Mouse (Mus musculus): Measurements from ENCODE around the gene Izumo1r. TPM values are rescaled to one million over a fixed set of nuclear protein-coding genes. Genes with fewer than 3 reads are reported as not detected.

The Izumo1r gene
- polyA plus RNA-seq, 1 experiment, result not detected

- H3K27me3 ChIP-seq (ENCODE audit: control insufficient read depth, insufficient read depth, insufficient read length), result no peaks in the 10 kb centered on the region
- TF ChIP-seq REST (IDR thresholded peaks at IDR 0.05; ENCODE audit: insufficient read depth, insufficient read length), result no peak
- TF ChIP-seq USF1 (IDR thresholded peaks at IDR 0.05; ENCODE audit: low read depth), result no peak
- TF ChIP-seq CEBPB (IDR thresholded peaks at IDR 0.05; ENCODE audit: insufficient read depth, poor library complexity, severe bottlenecking), result no peak
- TF ChIP-seq MYOG (IDR thresholded peaks at IDR 0.05; ENCODE audit: control insufficient read depth in 1 of 3, insufficient read depth in 1 of 3, insufficient read length in 2 of 3, low read depth in 2 of 3), result no peak
- no peak for TF ChIP-seq SRF (IDR thresholded peaks at IDR 0.05; ENCODE audit: control insufficient read depth, insufficient read length, low read depth)
- TF ChIP-seq POLR2AphosphoS2 (IDR thresholded peaks at IDR 0.05; ENCODE audit: insufficient read length, low read depth), result no peak
- TF ChIP-seq MYOD1 (IDR thresholded peaks at IDR 0.05; ENCODE audit: control insufficient read depth in 1 of 3, insufficient read length in 2 of 3, low read depth in 2 of 3), result no peak
- TF ChIP-seq MAX (IDR thresholded peaks at IDR 0.05; ENCODE audit: low read depth), result no peak
- no peak for TF ChIP-seq E2F4 (IDR thresholded peaks at IDR 0.05; ENCODE audit: insufficient read depth)
- TF ChIP-seq TCF3 (IDR thresholded peaks at IDR 0.05; ENCODE audit: insufficient read length, low read depth), result no peak
- no peak for TF ChIP-seq POLR2A (IDR thresholded peaks at IDR 0.05; ENCODE audit: insufficient read length, low read depth)
- no peak for TF ChIP-seq TCF12 (IDR thresholded peaks at IDR 0.05; ENCODE audit: insufficient read depth, poor library complexity, severe bottlenecking)
- H3K4me2 ChIP-seq (ENCODE audit: low read depth), result no peak overlapping the region
- no peak overlapping the region for H3K4me3 ChIP-seq
- no peaks in the 10 kb centered on the region for H3K79me2 ChIP-seq (ENCODE audit: control insufficient read depth, insufficient read depth)
- no peak overlapping the region for H3ac ChIP-seq (ENCODE audit: control insufficient read depth, insufficient read length)
- no peaks in the 10 kb centered on the region for H3K36me3 ChIP-seq (ENCODE audit: control insufficient read depth, insufficient read depth)
Observed at GRCm38 (mm10) chr9:14895237-14895835, 8.4 kb downstream of the Izumo1r start.

- Histone ChIP-seq H3K4me2 (ENCODE audit: low read depth) (no peak overlapping the region), H3K36me3 (ENCODE audit: control insufficient read depth, insufficient read depth) (no peaks in the 10 kb centered on the region), H3K79me2 (ENCODE audit: control insufficient read depth, insufficient read depth) (no peaks in the 10 kb centered on the region), H3K27me3 (ENCODE audit: control insufficient read depth, insufficient read depth, insufficient read length) (no peaks in the 10 kb centered on the region), H3ac (ENCODE audit: control insufficient read depth, insufficient read length) (no peak overlapping the region), H3K4me3 (no peak overlapping the region)
- no peak for TF ChIP-seq POLR2A (IDR thresholded peaks at IDR 0.05; ENCODE audit: insufficient read length, low read depth)
- no peak for TF ChIP-seq POLR2AphosphoS2 (IDR thresholded peaks at IDR 0.05; ENCODE audit: insufficient read length, low read depth)
- no peak for TF ChIP-seq MAX (IDR thresholded peaks at IDR 0.05; ENCODE audit: low read depth)
- TF ChIP-seq USF1 (IDR thresholded peaks at IDR 0.05; ENCODE audit: low read depth), result no peak
- TF ChIP-seq TCF12 (IDR thresholded peaks at IDR 0.05; ENCODE audit: insufficient read depth, poor library complexity, severe bottlenecking), result no peak
- TF ChIP-seq E2F4 (IDR thresholded peaks at IDR 0.05; ENCODE audit: insufficient read depth), result no peak
- TF ChIP-seq TCF3 (IDR thresholded peaks at IDR 0.05; ENCODE audit: insufficient read length, low read depth), result no peak
- no peak for TF ChIP-seq REST (IDR thresholded peaks at IDR 0.05; ENCODE audit: insufficient read depth, insufficient read length)
- no peak for TF ChIP-seq SRF (IDR thresholded peaks at IDR 0.05; ENCODE audit: control insufficient read depth, insufficient read length, low read depth)
- TF ChIP-seq MYOG (IDR thresholded peaks at IDR 0.05; ENCODE audit: control insufficient read depth in 1 of 3, insufficient read depth in 1 of 3, insufficient read length in 2 of 3, low read depth in 2 of 3), result no peak
- TF ChIP-seq MYOD1 (IDR thresholded peaks at IDR 0.05; ENCODE audit: control insufficient read depth in 1 of 3, insufficient read length in 2 of 3, low read depth in 2 of 3), result no peak
- TF ChIP-seq CEBPB (IDR thresholded peaks at IDR 0.05; ENCODE audit: insufficient read depth, poor library complexity, severe bottlenecking), result no peak
Observed at GRCm38 (mm10) chr9:14894628-14895027, 9.1 kb downstream of the Izumo1r start.

DNA sequence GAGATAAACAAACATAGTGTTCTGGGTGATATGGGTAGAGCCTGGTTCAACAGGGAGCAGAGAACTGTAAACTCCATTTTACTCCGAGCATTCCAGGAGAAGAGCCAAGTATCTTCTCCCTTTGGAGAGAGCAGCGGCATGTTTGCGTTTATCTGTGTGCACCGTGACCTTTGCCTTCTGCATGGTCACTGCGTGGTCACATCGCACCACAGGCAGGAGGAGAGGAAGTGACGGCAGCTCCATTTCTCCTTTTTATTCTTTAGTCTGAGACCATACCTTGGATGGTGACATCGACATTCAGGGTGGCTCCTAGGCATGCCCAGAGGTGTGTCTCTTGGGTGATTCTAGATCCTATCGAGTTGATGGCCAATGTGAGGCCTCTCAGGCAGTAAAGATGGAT lies 10.4 kb downstream of the Izumo1r start:
- H3K27me3 ChIP-seq (ENCODE audit: control insufficient read depth, insufficient read depth, insufficient read length), result no peaks in the 10 kb centered on the region
- no peak overlapping the region for H3K4me3 ChIP-seq
- no peaks in the 10 kb centered on the region for H3K36me3 ChIP-seq (ENCODE audit: control insufficient read depth, insufficient read depth)
- TF ChIP-seq CEBPB (IDR thresholded peaks at IDR 0.05; ENCODE audit: insufficient read depth, poor library complexity, severe bottlenecking), result no peak
- TF ChIP-seq E2F4 (IDR thresholded peaks at IDR 0.05; ENCODE audit: insufficient read depth), result no peak
- TF ChIP-seq MAX (IDR thresholded peaks at IDR 0.05; ENCODE audit: low read depth), result no peak
- TF ChIP-seq POLR2A (IDR thresholded peaks at IDR 0.05; ENCODE audit: insufficient read length, low read depth), result no peak
- no peak for TF ChIP-seq TCF12 (IDR thresholded peaks at IDR 0.05; ENCODE audit: insufficient read depth, poor library complexity, severe bottlenecking)
- TF ChIP-seq REST (IDR thresholded peaks at IDR 0.05; ENCODE audit: insufficient read depth, insufficient read length), result no peak
- no peak for TF ChIP-seq SRF (IDR thresholded peaks at IDR 0.05; ENCODE audit: control insufficient read depth, insufficient read length, low read depth)
- no peak for TF ChIP-seq USF1 (IDR thresholded peaks at IDR 0.05; ENCODE audit: low read depth)
- TF ChIP-seq POLR2AphosphoS2 (IDR thresholded peaks at IDR 0.05; ENCODE audit: insufficient read length, low read depth), result no peak
- no peak overlapping the region for H3K4me2 ChIP-seq (ENCODE audit: low read depth)
- no peak overlapping the region for H3ac ChIP-seq (ENCODE audit: control insufficient read depth, insufficient read length)
- H3K79me2 ChIP-seq (ENCODE audit: control insufficient read depth, insufficient read depth), result no peaks in the 10 kb centered on the region

GRCm38 (mm10) chr9:14891891-14892290 lies 11.9 kb downstream of the Izumo1r start:
- TF ChIP-seq SRF (IDR thresholded peaks at IDR 0.05; ENCODE audit: control insufficient read depth, insufficient read length, low read depth) (no peak), MYOD1 (IDR thresholded peaks at IDR 0.05; ENCODE audit: control insufficient read depth in 1 of 3, insufficient read length in 2 of 3, low read depth in 2 of 3) (no peak), MYOG (IDR thresholded peaks at IDR 0.05; ENCODE audit: control insufficient read depth in 1 of 3, insufficient read depth in 1 of 3, insufficient read length in 2 of 3, low read depth in 2 of 3) (no peak), REST (IDR thresholded peaks at IDR 0.05; ENCODE audit: insufficient read depth, insufficient read length) (no peak), POLR2AphosphoS2 (IDR thresholded peaks at IDR 0.05; ENCODE audit: insufficient read length, low read depth) (no peak), TCF12 (IDR thresholded peaks at IDR 0.05; ENCODE audit: insufficient read depth, poor library complexity, severe bottlenecking) (no peak), TCF3 (IDR thresholded peaks at IDR 0.05; ENCODE audit: insufficient read length, low read depth) (no peak), CEBPB (IDR thresholded peaks at IDR 0.05; ENCODE audit: insufficient read depth, poor library complexity, severe bottlenecking) (no peak), E2F4 (IDR thresholded peaks at IDR 0.05; ENCODE audit: insufficient read depth) (no peak), USF1 (IDR thresholded peaks at IDR 0.05; ENCODE audit: low read depth) (no peak), MAX (IDR thresholded peaks at IDR 0.05; ENCODE audit: low read depth) (no peak), POLR2A (IDR thresholded peaks at IDR 0.05; ENCODE audit: insufficient read length, low read depth) (no peak)
- no peak overlapping the region for H3ac ChIP-seq (ENCODE audit: control insufficient read depth, insufficient read length)
- H3K4me2 ChIP-seq (ENCODE audit: low read depth), result no peak overlapping the region
- no peaks in the 10 kb centered on the region for H3K79me2 ChIP-seq (ENCODE audit: control insufficient read depth, insufficient read depth)
- H3K36me3 ChIP-seq (ENCODE audit: control insufficient read depth, insufficient read depth), result no peaks in the 10 kb centered on the region
- H3K4me3 ChIP-seq, result no peak overlapping the region
- no peaks in the 10 kb centered on the region for H3K27me3 ChIP-seq (ENCODE audit: control insufficient read depth, insufficient read depth, insufficient read length)

Measured in myocyte (in vitro differentiated cells).